Mouse (Mus musculus) liver, postnatal 0 days (tissue): ENCODE data around the gene Set. TPM values are rescaled to one million over a fixed set of nuclear protein-coding genes. Genes with fewer than 3 reads are reported as not detected.
A peak's percentile ranks its signal among the peaks of the same experiment; 100 is the strongest.

Experiments
- ATAC-seq: fragments of 200-750 bp; cut with Nextera tagmentation; 2 replicates; pipeline ENCODE4 v1.8.0; 2017; ENCODE audit warnings: mild to moderate bottlenecking, moderate library complexity
- DNase-seq: peaks from one replicate; pipeline ENCODE4 v3.0.0-alpha.2; 2016
- H3K27ac ChIP-seq: fragments of 300-500 bp; sonication (generic); 2 replicates; pipeline ENCODE4 v1.5.1; 2014; ENCODE audit warnings: antibody characterized with exemption, moderate library complexity, mild to moderate bottlenecking, low read depth
- H3K27me3 ChIP-seq: fragments of 300-500 bp; sonication (generic); 2 replicates; pipeline ENCODE4 v1.6.1; 2014; ENCODE audit warnings: low read length, control low read depth, mixed read lengths; ENCODE audit not compliant: insufficient read depth
- H3K36me3 ChIP-seq: fragments of 300-500 bp; sonication (generic); replicated peaks from 2 replicates; pipeline ENCODE4 v1.6.1; 2014; ENCODE audit warnings: mild to moderate bottlenecking, control low read depth, low read length, moderate library complexity, mixed read lengths; ENCODE audit not compliant: insufficient read depth
- H3K4me1 ChIP-seq: fragments of 300-500 bp; sonication (generic); 2 replicates; pipeline ENCODE4 v1.6.1; 2014; ENCODE audit warnings: antibody characterized with exemption, mild to moderate bottlenecking, control low read depth; ENCODE audit not compliant: insufficient read depth
- H3K4me2 ChIP-seq: fragments of 300-500 bp; sonication (generic); 2 replicates; pipeline ENCODE4 v1.6.1; 2014; ENCODE audit warnings: low read depth, mild to moderate bottlenecking, low read length, moderate library complexity, mixed read lengths
- H3K4me3 ChIP-seq: fragments of 300-500 bp; sonication (generic); 2 replicates; pipeline ENCODE4 v1.5.1; 2014; ENCODE audit warnings: low read depth, low read length
- H3K9ac ChIP-seq: fragments of 300-500 bp; sonication (generic); replicated peaks from 2 replicates; pipeline ENCODE4 v1.6.1; 2014; ENCODE audit warnings: mild to moderate bottlenecking, moderate library complexity
- H3K9me3 ChIP-seq: fragments of 300-500 bp; sonication (generic); 2 replicates; pipeline ENCODE4 v1.6.1; 2016; ENCODE audit warnings: mild to moderate bottlenecking, control low read depth, low read length, mixed read lengths
- CTCF ChIP-seq: sonication (generic); IDR thresholded peaks from 2 replicates; pipeline ENCODE4 v1.5.1; 2016; ENCODE audit warnings: antibody characterized with exemption, low read depth
- EP300 ChIP-seq: IDR thresholded peaks from 2 replicates; pipeline ENCODE4 v1.6.1; 2016; ENCODE audit warnings: antibody characterized with exemption, low read depth, mild to moderate bottlenecking
- WGBS: fragments of 180-500 bp; shearing (Covaris S2); extraction: QIAGEN DNeasy Blood & Tissue Kit; methylation state at CpG from one replicate; pipeline ENCODE4 v1.1.7; 2014; ENCODE audit not compliant: insufficient replicate concordance; 5-methylcytosine and 5-hydroxymethylcytosine counted together
- polyA plus RNA-seq: library from polyadenylated mRNA; unstranded; fragments of >200 nt; fragmentation: Nextera tagmentation; extraction: Ambion mirVana; gene quantifications from 2 replicates; pipeline ENCODE4 v1.2.1, GENCODE M21; 2015

Set gene
- polyA plus RNA-seq, 1 experiment from 2014 or later: 115 TPM

GRCm38 (mm10) chr2:30032244-30032846 lies 24.8 kb upstream of the Set start:
- peaks cover 32% of the 10 kb centered on the region for H3K36me3 ChIP-seq
- H3K27me3 ChIP-seq: no peaks in the 10 kb centered on the region
- ATAC-seq (no peak), DNase-seq (no peak)
- H3K9me3 ChIP-seq: no peaks in the 10 kb centered on the region
- H3K4me3 ChIP-seq: no peak overlapping the region
- H3K4me1 ChIP-seq: no peaks in the 10 kb centered on the region
- WGBS: 56% methylated on average over 11 of the region's 11 CpGs
- H3K4me2 ChIP-seq: no peak overlapping the region
- H3K27ac ChIP-seq: no peak overlapping the region
- TF ChIP-seq EP300: no peak
- peak; percentile 35 for TF ChIP-seq CTCF
- no peak overlapping the region for H3K9ac ChIP-seq

GRCm38 (mm10) chr2:30032957-30033356 lies 24.2 kb upstream of the Set start:
- H3K36me3 ChIP-seq: peaks cover 26% of the 10 kb centered on the region
- H3K27ac ChIP-seq: no peak overlapping the region
- 69% methylated on average over 6 of the region's 6 CpGs for WGBS
- ATAC-seq (no peak), DNase-seq (no peak)
- no peaks in the 10 kb centered on the region for H3K9me3 ChIP-seq
- H3K27me3 ChIP-seq: no peaks in the 10 kb centered on the region
- H3K9ac ChIP-seq: no peak overlapping the region
- no peaks in the 10 kb centered on the region for H3K4me1 ChIP-seq
- H3K4me2 ChIP-seq: no peak overlapping the region
- TF ChIP-seq CTCF: no peak
- no peak for TF ChIP-seq EP300
- no peak overlapping the region for H3K4me3 ChIP-seq

- WGBS: 70% methylated on average over 2 of the region's 2 CpGs
- ATAC-seq: no peak
- H3K27me3 ChIP-seq: no peaks in the 10 kb centered on the region
Measured at GRCm38 (mm10) chr2:30037762-30038161, 19.4 kb upstream of the Set start.

GRCm38 (mm10) chr2:30038370-30038769 lies 18.8 kb upstream of the Set start:
- no peak for ATAC-seq
- 86% methylated on average over 10 of the region's 10 CpGs for WGBS
- TF ChIP-seq EP300: no peak
- TF ChIP-seq CTCF: no peak

More at GRCm38 (mm10) chr2:30037762-30038161, 19.4 kb upstream of the Set start:
- H3K4me2 ChIP-seq: no peak overlapping the region
- H3K27ac ChIP-seq: no peak overlapping the region
- no peak overlapping the region for H3K4me3 ChIP-seq
- TF ChIP-seq EP300 (no peak), CTCF (no peak)
- no peak for DNase-seq
- no peaks in the 10 kb centered on the region for H3K36me3 ChIP-seq
- no peak overlapping the region for H3K9ac ChIP-seq
- H3K4me1 ChIP-seq: no peaks in the 10 kb centered on the region
- no peaks in the 10 kb centered on the region for H3K9me3 ChIP-seq

GRCm38 (mm10) chr2:30039687-30040086 lies 17.5 kb upstream of the Set start:
- no peak for TF ChIP-seq EP300
- TF ChIP-seq CTCF: no peak
- no peak for ATAC-seq
- H3K27ac ChIP-seq: no peak overlapping the region
- H3K9ac ChIP-seq: no peak overlapping the region
- H3K9me3 ChIP-seq: no peaks in the 10 kb centered on the region
- no peaks in the 10 kb centered on the region for H3K4me1 ChIP-seq
- H3K4me3 ChIP-seq: no peak overlapping the region
- DNase-seq: no peak
- no peaks in the 10 kb centered on the region for H3K36me3 ChIP-seq
- no peak overlapping the region for H3K4me2 ChIP-seq
- no peaks in the 10 kb centered on the region for H3K27me3 ChIP-seq

More at GRCm38 (mm10) chr2:30038370-30038769, 18.8 kb upstream of the Set start:
- Histone ChIP-seq H3K4me3 (no peak overlapping the region), H3K4me2 (no peak overlapping the region), H3K4me1 (no peaks in the 10 kb centered on the region), H3K9ac (no peak overlapping the region), H3K36me3 (no peaks in the 10 kb centered on the region), H3K27me3 (no peaks in the 10 kb centered on the region), H3K27ac (no peak overlapping the region), H3K9me3 (no peaks in the 10 kb centered on the region)
- DNase-seq: no peak

- H3K9ac ChIP-seq: no peak overlapping the region
Measured at GRCm38 (mm10) chr2:30042445-30042844, 14.7 kb upstream of the Set start.

More at GRCm38 (mm10) chr2:30042445-30042844, 14.7 kb upstream of the Set start:
- no peaks in the 10 kb centered on the region for H3K27me3 ChIP-seq
- H3K4me1 ChIP-seq: no peaks in the 10 kb centered on the region
- H3K4me2 ChIP-seq: no peak overlapping the region
- H3K36me3 ChIP-seq: no peaks in the 10 kb centered on the region
- H3K4me3 ChIP-seq: no peak overlapping the region
- ATAC-seq (peak; percentile 61; the same call in 1 of the 2 replicates), DNase-seq (peak; percentile 87)
- TF ChIP-seq CTCF (peak; percentile 91), EP300 (no peak)
- no peak overlapping the region for H3K27ac ChIP-seq
- no peaks in the 10 kb centered on the region for H3K9me3 ChIP-seq
- WGBS: 4% methylated on average over 4 of the region's 4 CpGs
